Mouse (Mus musculus): ENCODE results near the gene Atg4d. TPM values are rescaled to one million over a fixed set of nuclear protein-coding genes. Genes with fewer than 3 reads are reported as not detected.
"Not testable (repeated sequence)": the region's sequence is repeated elsewhere in the genome, so short reads cannot be mapped to it uniquely, and the experiment has no call there.

The Atg4d gene
- polyA plus RNA-seq, 3 experiments from 2014 or later: 23.5 to 32.5 (median 24.2) TPM

DNA sequence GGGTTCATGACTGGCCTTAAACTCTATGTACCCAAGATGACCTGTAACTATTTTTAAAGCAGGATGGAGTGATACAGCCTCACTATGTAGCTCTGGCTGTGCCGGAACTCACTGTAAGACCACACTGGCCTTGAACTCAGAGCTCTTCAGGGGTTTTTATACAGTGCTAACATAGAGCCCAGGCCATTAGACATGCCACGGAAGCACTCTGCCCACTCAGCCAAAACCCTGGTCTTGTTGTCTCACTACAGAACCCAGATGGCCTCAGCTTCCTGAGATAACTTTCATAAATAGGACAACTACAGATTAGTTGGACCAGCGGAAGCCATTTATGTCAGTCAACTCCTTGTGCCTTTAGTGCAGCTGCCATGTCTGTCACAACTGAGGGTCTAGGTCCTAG lies 9.2 kb downstream of the Atg4d start:
- no peak for ATAC-seq

DNA sequence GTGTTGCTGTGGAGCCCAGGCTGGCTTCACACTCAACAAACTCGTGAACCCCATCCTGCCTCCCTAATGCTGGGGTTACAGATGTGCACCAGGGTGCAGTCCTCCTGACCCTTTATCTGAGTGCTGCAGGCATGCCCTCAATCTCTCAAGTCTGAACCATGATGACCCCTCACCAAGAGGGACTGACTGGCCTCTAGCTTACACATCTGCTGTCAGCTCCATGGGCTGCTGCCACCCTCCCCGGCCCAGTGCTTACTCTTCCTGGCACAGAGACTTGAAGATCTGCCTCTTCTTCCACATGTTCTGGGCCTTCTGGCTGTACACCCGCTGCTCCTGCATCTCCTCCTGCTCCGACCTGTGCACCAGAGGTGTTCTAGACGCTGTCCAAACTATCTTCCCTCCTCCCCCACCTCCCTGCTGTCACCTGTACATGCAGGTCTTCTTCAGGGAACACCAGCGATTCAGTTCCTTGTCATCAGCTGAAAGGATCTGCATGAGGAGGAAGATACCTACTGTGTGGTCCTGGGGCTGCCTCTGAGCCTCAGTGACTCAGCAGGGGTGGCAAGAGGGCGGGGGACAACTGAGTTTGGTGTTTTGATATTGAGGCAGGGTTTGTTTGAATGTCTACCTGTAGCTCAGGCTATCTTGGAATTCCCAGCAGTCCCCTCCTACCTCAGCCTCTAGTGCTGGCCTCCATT lies 10.1 kb downstream of the Atg4d start:
- no peak for ATAC-seq

DNA sequence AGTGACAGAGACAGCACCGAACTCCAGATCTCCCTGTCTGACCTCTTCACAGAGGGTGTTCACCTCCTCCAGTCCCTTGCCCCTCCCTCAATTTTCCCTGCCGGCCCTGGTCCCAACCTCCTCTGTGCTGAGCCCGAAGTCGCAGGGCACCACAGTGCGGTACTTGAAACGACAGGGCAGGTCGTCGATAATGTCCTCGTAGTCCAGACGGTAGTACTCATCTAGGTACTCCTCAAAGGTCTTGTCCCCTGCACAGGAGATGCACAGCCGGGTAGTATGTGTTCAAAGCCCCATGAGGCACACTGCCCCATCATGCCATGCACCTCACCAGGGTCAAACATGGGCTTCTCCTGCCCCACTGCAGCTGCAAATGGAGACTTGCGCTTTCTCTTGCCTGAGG lies 10.6 kb downstream of the Atg4d start:
- ATAC-seq: no peak

DNA sequence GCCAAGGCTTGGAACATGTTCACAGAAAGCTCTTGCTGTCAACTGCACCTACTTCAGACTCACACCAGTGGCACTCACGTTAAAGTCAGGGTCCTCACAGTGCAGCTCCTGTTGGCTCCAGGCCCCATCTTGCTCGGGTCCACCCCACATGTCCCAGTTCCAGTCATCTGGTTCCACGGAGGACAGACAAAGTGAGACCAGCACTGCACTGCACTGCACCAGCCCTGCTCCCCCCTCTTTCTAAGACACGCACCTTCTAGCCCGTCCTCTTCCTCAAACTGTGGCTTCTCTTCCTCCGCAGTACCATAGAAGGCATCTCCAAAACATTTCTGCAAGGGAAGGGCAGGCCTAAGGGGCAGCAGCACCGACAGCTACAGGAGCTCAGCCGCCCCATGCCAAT lies 11.2 kb downstream of the Atg4d start:
- no peak for ATAC-seq

DNA sequence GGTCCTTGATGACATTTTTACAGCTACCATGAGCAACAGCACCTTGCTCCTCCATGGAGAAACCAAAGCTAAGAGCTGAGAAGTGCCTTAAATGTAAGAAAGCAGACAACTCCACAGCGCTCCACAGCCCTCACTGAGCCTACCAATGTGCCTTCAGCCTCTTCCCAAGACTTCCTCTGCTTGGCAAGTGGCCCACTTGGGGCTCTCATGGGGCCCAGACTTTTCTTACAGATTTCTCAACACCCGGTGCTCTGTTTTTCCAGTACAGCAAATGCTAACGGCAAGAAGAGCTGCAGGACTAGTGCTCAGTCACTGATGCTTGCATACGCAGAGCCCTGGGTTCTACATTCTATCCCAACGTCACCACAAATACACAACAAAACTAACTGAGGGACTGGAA lies 12.7 kb downstream of the Atg4d start:
- ATAC-seq: no peak

DNA sequence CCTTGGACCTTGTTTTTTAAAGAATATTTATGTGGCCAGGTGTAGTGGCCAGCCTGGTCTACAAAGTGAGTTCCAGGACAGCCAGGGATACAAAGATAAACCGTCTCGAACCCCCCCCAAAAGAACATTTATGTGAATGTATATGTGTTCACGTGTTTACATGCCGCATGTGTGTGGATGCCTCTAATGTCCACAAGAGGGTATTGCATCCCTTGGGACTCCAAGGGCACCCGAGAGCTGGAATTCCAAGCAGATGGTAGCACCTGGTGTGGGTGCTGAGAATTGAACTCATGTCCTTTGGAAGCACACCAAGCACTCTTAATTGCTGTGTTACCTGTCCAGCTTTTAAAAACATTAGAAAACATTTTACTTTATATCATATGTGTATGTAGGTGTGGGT lies 18.5 kb downstream of the Atg4d start:
- ATAC-seq: no peak

DNA sequence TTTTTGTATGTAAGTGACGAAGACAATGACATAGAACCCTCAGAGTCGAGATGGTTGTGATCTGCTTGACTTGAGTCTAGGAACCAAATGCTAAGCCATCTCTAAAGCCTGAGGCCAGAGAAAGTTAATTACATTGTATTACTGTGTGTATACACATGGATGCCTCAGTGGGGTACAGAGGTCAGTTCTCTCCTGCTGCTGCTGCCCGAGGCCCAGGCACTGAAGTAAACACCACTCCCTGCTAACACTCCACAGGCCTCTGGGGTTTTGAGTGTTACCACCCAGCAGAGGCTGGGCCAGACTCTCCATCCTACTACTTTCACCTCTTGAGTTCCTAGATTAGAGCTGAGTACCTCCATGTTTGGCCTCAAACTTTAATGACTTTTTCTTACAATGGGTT lies 18.9 kb downstream of the Atg4d start:
- no peak for ATAC-seq

DNA sequence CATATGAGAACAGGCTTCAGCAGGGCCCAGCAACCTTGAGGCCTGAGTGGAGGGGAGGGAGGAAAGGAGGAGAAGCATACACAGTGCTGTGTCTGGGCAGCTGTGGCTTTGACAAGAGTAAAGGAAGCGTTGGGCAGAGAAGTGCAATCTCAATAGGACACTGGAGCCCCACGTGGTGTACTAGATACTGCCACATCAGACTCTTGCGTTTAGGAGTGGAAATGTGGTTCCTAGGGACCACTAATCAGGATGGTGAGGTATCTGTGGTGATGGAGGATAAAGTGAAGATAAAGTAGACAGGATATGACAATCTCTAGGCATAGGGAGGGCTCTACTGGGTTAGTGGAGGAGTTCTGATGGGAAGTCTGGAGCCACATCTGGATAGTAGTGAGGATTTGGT lies 21.7 kb downstream of the Atg4d start:
- ATAC-seq: no peak

DNA sequence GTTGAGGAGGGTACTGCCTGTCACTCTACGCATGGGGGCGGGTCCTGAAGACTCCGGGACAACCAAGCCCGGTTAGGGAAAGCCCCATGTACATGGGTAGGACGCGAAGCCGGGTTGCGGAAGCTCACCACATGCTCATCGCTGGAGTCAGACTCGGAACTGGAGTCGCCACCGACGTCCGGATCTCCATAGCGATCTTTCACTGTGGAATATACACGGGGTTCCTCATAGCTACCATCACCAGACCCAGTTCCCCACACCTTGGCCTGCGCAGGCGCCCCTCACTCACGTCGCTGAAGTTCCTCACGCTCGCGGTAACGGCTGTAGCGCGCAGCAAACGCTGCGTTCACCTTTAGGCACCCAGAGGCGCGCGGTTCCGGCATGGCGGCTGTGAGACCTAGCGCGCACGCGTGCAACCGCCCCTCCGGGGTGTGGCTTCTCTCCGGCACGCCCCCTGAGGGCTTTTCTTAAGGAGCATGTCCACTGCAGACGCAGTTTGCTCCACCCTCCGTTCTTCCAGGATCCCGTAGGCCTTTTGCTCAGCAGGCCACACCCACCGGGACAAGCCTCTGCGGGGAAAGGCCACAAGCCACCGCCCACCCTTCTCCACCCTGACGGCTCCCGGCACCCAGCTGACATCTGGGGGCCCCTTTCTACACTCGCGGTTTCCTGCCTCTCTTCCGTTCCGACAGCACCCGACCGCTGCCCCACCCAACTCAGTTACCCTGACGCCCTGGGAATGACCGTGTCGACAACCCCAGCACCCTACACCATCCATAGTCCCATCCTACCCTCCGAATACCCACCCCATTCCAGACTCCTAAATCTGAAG lies 22.7 kb downstream of the Atg4d start, which contains the start of gene Kri1:
TSS of gene Kri1 (minus strand) at position 399 of the 832 bp plus-strand sequence.
- ATAC-seq: peak; percentile 61

DNA sequence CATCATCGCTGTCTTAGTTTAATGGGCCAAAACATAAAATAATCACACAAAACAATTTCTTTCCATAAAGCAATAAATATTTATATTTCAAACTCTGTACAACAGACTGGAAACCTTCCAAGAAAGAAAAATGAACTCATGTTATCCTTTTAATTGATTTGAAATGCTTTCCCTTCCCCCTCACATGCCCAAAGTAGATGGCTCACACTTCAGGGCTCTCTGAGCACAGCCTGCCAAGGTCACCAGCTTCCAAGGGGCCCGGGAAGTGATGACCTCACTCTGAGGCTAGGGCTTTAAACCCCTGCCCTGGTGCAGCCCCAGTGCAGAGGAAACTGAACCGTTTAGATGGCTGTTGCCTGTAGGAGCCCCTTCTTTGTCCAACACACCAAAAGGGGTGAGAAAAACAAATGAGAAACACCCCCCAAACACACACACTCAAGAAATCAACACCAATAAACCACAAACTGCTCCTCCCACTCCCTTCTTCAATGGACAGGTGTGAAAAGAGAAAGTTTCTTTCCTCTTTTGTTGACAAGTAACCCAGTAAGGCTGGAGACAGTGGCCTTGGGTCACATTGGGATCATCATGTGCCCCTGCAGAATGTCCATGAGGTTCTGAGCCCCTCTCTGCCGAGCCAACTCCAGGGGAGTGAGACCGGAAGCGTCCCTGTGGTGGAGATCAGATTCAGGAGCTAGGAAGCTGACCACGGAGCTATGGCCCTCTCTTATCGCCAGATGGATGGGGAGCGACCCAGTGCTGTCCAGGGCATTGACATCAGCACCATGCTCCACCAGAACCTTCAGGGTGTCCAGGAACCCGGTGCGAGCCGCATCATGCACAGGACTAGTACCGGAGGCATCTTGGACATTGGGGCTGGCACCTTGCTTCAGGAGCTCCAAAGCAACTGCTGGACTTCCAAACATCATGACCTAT lies 23.6 kb downstream of the Atg4d start:
- ATAC-seq: no peak

DNA sequence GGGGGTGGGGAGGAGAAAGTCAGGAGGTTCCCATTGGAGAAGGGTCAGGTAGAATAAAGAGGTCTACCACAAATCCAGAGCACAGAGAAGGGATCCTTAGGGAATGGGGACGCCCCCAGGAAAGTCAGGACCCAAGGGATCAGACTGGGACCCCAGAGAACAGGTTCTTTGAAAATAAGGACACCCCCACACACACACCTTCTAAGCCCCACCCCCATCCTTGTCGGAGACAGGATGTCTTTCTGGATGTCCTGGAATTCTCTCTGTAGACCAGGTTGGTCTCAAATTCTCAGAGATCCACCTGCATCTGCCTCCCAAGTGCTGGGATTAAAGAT lies 24.2 kb downstream of the Atg4d start:
- no peak for ATAC-seq

DNA sequence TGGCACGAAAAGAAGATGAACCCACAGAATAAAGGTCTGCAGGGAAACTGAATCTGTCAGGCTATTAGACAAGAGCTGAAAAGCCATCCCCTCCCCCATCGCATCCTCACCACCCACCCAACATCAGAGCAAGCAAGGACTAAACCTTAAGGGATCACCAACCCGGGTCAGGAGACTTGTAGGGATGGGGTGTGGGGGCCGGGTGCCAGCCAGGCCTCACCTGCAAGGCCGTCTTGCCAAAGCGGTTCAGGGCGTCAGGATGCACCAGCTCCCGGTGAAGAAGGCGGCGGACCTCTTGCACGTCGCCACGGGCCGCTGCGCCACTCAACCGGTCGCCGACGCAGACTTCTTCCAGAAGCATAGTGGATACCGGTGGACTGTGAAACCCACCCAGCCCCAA lies 25.5 kb downstream of the Atg4d start:
- no peak for ATAC-seq

DNA sequence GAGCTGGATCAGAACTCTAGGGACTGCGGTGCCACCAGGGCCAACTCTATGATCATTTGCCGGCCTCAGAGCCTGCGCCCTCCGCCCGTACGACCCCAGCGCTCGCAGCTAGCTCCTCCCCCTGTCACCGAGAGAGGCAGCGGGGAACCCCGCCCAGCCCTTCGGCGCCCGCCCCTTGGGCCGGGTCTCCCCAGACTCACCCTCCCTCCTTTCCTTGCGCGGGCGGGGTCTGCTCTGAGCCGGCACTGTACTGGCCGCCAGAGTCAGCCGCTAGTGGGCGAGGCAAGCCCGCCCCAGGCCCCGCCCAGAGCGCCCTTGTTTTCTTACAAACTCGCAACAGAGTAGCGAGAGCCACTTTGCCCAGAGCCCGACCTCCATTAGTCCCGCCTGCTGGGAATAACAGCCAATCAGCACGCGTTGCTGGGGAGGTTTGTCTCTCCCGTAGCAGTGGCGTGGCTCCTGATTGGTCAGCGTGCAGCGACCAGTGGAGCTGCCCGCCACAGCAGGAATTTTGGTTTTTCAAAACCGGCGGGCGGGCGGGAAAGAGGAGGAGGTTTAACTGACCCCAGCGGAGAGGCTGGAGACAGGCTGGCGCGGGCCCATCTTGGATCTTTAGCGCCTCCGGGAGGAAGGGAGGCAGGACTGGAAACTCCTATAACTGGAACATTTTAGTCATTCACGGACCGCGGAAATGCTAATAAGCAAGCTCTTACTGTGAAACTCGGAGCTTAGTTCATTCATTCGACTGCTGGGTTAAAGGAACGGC lies 26.1 kb downstream of the Atg4d start, which contains the start of gene Cdkn2d:
TSS of gene Cdkn2d (minus strand) at position 386 of the 766 bp plus-strand sequence.
- peak; percentile 73 for ATAC-seq

DNA sequence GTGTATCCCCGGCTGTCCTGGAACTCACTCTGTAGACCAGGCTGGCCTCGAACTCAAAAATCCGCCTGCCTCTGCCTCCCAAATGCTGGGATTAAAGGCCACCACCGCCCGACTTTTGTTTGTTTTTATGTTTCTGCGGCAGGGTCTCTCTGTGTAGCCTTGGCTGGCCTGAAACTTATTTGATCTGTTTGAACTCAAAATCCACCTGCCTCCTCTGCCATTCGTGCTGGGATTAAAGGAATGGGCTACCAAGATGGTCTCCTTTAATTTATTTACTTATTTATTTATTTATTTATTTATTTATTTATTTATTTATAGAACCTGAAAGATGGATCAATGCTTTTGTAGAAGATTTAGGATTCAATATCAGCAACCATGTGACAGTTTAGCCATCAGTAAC lies 26.8 kb downstream of the Atg4d start:
- not testable (repeated sequence) for ATAC-seq

DNA sequence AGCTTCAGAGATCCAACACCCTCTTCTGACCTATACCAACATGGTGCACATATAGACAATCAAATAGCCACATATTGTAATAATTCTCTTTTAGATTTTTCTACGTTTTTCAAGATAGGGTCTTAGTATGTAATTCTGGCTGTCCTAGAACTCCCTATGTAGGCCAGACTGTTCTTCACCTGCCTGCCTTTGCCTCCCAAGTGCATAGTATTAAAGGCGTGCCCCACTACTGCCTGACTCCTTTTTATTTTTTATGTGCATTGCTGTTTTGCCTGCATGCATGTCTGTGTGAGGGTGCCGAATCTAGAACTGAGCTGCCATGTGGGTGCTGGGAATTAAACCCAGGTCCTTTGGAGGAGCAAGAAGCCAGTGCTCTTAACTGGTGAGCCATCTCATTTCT lies 27.2 kb downstream of the Atg4d start:
- no peak for ATAC-seq

DNA sequence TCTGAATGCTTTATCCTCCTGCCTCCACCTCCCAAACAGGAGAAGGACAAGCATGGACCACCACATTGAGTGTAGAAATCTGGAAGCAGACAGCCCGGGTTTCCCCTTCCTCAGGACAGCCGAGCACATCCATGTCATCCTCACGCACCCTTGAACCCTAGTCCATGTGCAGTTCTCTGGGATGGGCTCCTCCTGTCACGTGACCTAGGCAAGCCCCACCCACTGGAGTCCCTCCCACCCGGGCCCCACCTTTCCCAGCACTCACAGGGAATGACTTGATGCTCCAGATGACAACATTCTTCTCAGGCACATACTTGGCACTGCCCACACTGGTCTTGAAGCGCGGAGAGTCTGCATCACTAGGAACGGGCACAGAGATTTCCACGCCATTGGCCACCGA lies 33.9 kb downstream of the Atg4d start:
- ATAC-seq: no peak

DNA sequence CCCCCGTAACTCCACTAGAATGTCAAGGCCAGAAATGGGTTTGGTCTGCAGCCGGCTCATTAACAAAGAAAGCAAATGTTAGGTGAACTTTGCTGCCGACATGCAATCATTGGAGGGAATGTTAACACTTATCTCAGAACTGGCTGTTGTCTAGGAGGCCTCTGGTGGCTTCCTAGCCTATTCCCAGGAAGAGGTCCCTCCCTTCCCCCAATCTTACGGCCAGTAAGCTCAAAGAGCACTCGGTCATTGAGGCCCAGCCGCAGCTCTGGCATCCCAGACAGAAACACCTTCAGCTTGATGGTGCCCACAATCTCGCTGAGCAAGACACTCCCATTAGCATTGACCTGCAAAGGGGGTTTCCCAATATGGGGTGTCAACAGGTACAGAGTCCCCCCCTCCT lies 40.0 kb downstream of the Atg4d start:
- no peak for ATAC-seq

DNA sequence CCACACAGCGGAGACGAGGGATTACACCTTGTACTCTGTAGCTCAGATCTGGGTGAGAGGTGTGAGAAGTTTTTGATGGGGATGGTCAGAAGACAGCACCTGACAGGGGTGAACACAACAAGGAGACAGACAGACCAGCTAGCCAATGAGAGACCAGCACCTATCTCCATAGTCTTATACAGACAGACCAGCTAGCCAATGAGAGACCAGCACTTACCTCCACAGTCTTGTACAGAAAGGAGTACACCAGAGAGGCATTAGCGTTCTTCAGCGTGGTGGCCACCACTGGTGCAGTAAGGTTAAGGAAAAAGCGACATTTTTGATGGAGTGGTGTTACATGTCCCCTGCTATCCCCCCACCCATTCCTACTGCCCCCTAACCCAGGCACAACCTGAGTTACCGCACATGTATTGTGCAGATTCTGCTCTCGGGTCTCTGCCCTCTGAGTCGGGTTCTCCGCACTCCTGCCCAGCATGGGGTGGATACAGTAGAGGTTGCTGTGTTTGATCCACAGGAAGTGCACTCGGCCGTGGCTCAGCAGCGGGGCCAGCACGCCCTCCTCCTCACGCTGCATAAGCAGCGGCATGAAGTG lies 44.2 kb downstream of the Atg4d start:
- peak; percentile 92 for ATAC-seq

DNA sequence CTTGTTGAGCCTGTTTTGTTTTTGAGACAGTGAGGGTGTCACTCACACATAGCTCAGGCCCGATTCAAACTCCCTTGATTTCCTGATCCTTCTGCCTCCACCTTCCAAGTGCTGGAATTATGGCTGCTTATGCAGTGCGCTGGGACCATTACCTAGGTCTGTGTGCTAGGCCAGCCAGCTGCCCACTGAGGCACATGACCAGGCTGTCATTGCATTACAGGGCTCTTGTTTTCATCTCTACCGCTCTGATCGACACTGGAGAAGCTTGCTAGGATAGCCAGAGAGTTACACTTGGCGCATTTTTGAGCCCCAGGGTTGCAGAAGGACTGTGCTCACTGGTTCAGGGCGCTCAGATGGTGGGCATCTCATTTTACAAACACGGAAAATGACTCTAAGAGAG lies 46.6 kb downstream of the Atg4d start:
- no peak for ATAC-seq

DNA sequence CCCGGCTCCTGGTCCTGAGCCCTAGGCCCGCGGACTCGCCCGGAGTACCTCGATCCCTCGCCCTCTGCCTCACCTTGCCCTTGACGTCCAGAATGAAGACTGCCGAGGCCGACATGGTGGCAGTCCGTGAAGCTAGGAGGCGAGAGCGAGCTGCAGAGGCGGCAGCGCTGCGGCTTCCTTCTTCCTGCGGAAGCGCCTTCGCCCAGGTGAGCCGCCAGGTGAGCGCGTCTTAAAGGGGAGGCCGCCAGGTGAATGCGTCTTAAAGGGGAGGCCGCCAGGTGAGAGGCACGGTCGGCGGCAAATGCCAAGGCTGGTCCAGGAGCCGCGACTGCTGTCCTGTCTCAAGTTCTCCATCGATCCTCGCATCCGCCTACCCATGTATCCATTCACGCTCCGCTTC lies 47.0 kb downstream of the Atg4d start, which contains the start of gene Ap1m2:
TSS of gene Ap1m2 (minus strand) at position 204 of the 400 bp plus-strand sequence.
- ATAC-seq: no peak

DNA sequence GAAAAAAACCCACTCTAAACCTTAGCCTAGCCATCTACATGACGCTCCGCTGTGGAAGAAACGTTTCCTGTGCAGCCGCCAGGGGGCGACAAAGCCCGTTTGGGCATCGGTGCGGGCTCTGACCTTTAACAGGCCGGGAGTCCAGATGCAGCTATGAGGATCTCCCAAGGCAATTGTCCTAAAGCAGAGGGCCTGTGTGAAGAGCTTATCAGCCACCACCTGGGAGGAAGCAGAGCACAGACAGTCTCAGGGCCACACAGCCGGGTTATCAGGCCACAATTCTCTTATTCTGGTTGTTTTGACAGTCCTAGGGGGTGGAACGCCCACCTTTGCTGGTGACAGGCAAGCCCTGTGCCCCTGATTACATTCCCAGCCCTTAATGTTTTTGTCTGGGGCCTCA lies 48.3 kb downstream of the Atg4d start:
- ATAC-seq: peak; percentile 35
